Mouse (Mus musculus) heart, embryonic 16.5 days (tissue): ENCODE results near the gene Gm12830. TPM values are rescaled to one million over a fixed set of nuclear protein-coding genes. Genes with fewer than 3 reads are reported as not detected.

Source experiments
- ATAC-seq: fragments of 200-750 bp; cut with Nextera tagmentation; replicated peaks from 2 replicates; pipeline ENCODE4 v1.8.0; 2017; ENCODE audit warnings: moderate number of reproducible peaks; ENCODE audit not compliant: insufficient read depth, low FRiP score; ENCODE audit errors: extremely low read depth
- H3K27ac ChIP-seq: fragments of 300-500 bp; sonication (generic); 2 replicates; pipeline ENCODE4 v1.5.1; 2014; ENCODE audit warnings: mild to moderate bottlenecking, low read length, control low read depth, moderate library complexity
- H3K27me3 ChIP-seq: fragments of 300-500 bp; sonication (generic); 2 replicates; pipeline ENCODE4 v1.6.1; 2014; ENCODE audit warnings: low read length, mixed read lengths; ENCODE audit not compliant: control insufficient read depth, insufficient read depth
- H3K36me3 ChIP-seq: fragments of 300-500 bp; sonication (generic); 2 replicates; pipeline ENCODE4 v1.6.1; 2014; ENCODE audit not compliant: control insufficient read depth, insufficient read depth
- H3K4me1 ChIP-seq: fragments of 300-500 bp; sonication (generic); 2 replicates; pipeline ENCODE4 v1.6.1; 2014; ENCODE audit warnings: low read length, mixed read lengths; ENCODE audit not compliant: control insufficient read depth, insufficient read depth
- H3K4me2 ChIP-seq: fragments of 300-500 bp; sonication (generic); 2 replicates; pipeline ENCODE4 v1.6.1; 2014; ENCODE audit warnings: low read depth, mild to moderate bottlenecking, control low read depth, low read length
- H3K4me3 ChIP-seq: fragments of 300-500 bp; sonication (generic); 2 replicates; pipeline ENCODE4 v1.5.1; 2014; ENCODE audit warnings: mild to moderate bottlenecking, control low read depth, low read length
- H3K9ac ChIP-seq: fragments of 300-500 bp; sonication (generic); 2 replicates; pipeline ENCODE4 v1.6.1; 2014; ENCODE audit warnings: low read length, control low read depth
- H3K9me3 ChIP-seq: fragments of 300-500 bp; sonication (generic); replicated peaks from 2 replicates; pipeline ENCODE4 v1.6.1; 2016; ENCODE audit warnings: low read length; ENCODE audit not compliant: control insufficient read depth
- WGBS: fragments of 180-500 bp; shearing (Covaris S2); extraction: QIAGEN DNeasy Blood & Tissue Kit; methylation state at CpG from one replicate; pipeline ENCODE4 v1.1.7; 2014; 5-methylcytosine and 5-hydroxymethylcytosine counted together
- polyA plus RNA-seq: library from polyadenylated mRNA; unstranded; fragments of >200 nt; fragmentation: Nextera tagmentation; extraction: Ambion mirVana; gene quantifications from 2 replicates; pipeline ENCODE4 v1.2.1, GENCODE M21; 2015

Gene Gm12830
- polyA plus RNA-seq, 1 experiment from 2014 or later = not detected

DNA sequence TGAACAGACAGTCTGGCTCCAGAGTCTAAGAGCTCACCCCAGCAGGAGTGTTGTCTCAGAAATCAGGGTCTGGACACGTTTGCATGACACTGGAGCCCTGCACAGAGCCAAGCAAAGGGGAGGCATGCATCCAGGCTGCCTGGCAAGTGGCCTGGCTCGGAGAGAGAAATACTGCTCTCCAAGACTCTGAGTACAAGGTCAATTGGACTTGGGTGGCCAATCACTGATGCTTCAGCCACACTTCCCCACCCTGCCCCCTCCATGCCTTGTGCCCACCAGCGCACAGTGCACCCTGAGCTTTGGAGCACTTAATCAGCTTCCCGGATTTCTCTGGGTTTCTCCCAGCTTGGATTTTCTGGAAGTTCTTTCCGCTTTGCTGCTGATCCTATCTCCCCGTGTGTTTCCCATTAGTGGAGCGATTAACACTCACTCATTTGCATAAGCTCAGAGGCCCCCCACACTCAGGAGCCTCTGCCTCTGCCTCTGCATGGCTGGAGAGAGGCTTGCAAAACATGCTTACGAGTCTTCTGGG is 55.0 kb downstream of the Gm12830 start:
- H3K36me3 ChIP-seq = no peaks in the 10 kb centered on the region
- ATAC-seq = 0 out of 2 replicates have a peak, but pooled peaks have one; percentile 49
- no peaks in the 10 kb centered on the region for H3K9me3 ChIP-seq
- no peak overlapping the region for H3K9ac ChIP-seq
- no peak overlapping the region for H3K27ac ChIP-seq
- 22% methylated on average over 8 of the region's 8 CpGs for WGBS
- no peak overlapping the region for H3K4me3 ChIP-seq
- no peaks in the 10 kb centered on the region for H3K27me3 ChIP-seq
- H3K4me2 ChIP-seq = no peak overlapping the region
- H3K4me1 ChIP-seq = no peaks in the 10 kb centered on the region

- H3K4me1 ChIP-seq = no peaks in the 10 kb centered on the region
- H3K36me3 ChIP-seq = no peaks in the 10 kb centered on the region
- no peak overlapping the region for H3K4me2 ChIP-seq
- H3K9ac ChIP-seq = no peak overlapping the region
- WGBS = 87% methylated on average over 1 of the region's 1 CpGs
- H3K27me3 ChIP-seq = peaks cover 7% of the 10 kb centered on the region; the same call in 1 of the 2 replicates
- H3K4me3 ChIP-seq = no peak overlapping the region
- no peak overlapping the region for H3K27ac ChIP-seq
- ATAC-seq = no peak
- H3K9me3 ChIP-seq = no peaks in the 10 kb centered on the region
Observed at GRCm38 (mm10) chr4:114882232-114882631, 60.7 kb downstream of the Gm12830 start.

- no peaks in the 10 kb centered on the region for H3K9me3 ChIP-seq
- H3K27me3 ChIP-seq = peaks cover 71% of the 10 kb centered on the region
- H3K4me1 ChIP-seq = no peaks in the 10 kb centered on the region
- no peak overlapping the region for H3K4me2 ChIP-seq
- no peak overlapping the region for H3K27ac ChIP-seq
- H3K36me3 ChIP-seq = no peaks in the 10 kb centered on the region
- no peak overlapping the region for H3K4me3 ChIP-seq
- H3K9ac ChIP-seq = no peak overlapping the region
- ATAC-seq = no peak
- WGBS = 17% methylated on average over 4 of the region's 4 CpGs
Observed at GRCm38 (mm10) chr4:114897853-114898252, 76.3 kb downstream of the Gm12830 start.

DNA sequence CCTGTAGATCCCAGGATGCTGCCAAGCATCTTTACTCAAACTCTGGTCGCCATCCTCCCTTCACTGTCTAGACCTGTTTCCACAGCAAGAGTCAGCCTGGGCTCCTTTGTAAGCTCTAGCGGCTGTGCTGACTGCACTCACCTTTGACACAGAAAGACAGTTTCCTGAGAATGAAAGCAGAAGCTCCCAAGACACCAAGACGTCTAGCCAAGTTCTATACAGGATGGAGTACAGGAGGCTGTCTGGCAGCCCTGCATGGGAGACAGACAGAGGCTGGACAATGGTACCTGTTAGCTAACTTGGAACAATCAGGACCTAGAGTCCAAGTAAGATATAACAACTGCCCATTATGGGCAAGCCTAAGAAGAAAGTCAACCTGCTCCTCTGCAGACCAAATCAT is 78.4 kb downstream of the Gm12830 start:
- no peak overlapping the region for H3K4me2 ChIP-seq
- H3K27me3 ChIP-seq = peaks cover 87% of the 10 kb centered on the region
- 7% methylated on average over 3 of the region's 3 CpGs for WGBS
- H3K4me3 ChIP-seq = no peak overlapping the region
- H3K9me3 ChIP-seq = no peaks in the 10 kb centered on the region
- no peaks in the 10 kb centered on the region for H3K4me1 ChIP-seq
- no peaks in the 10 kb centered on the region for H3K36me3 ChIP-seq
- H3K27ac ChIP-seq = no peak overlapping the region
- H3K9ac ChIP-seq = no peak overlapping the region
- no peak for ATAC-seq

DNA sequence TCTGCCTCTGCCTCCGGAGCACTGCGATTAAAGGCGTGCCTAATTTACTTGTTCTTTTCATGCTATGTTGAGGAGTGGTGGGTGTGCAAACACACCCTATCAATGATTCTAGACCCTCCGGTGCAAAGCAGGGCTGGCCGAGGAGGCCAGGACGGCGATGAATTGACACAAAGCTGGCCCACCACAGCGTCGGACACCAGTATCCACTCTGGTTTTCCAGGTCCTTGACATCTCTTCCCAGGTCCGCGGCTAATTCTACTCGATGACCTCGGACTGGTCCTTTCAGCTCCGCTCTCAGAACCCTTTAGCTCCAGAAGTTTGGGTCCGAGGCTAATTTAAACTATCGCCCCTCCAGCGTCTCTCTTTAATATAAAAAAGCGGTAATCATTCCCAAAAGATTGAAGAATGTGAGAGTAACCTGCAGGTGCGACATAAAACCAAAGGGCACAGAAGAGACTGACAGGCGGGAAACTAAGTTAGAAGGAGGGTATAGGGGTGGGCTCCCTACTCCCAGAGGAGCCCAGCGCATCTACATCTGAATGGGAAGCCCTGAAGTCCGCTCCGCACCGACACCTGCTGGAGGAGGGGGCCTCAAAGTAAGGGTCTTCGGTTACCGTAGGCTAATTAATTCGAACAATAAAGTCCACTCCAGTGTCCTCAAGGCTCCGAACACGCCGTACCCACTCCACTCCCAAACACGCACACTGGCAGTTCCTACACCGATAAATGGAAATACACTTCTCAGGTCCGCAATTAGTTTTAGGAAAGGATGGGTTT is 79.5 kb downstream of the Gm12830 start:
- H3K4me2 ChIP-seq = no peak overlapping the region
- H3K4me3 ChIP-seq = no peak overlapping the region
- no peak overlapping the region for H3K9ac ChIP-seq
- no peak overlapping the region for H3K27ac ChIP-seq
- peaks cover 95% of the 10 kb centered on the region for H3K27me3 ChIP-seq
- no peaks in the 10 kb centered on the region for H3K4me1 ChIP-seq
- no peak for ATAC-seq
- H3K36me3 ChIP-seq = no peaks in the 10 kb centered on the region
- H3K9me3 ChIP-seq = no peaks in the 10 kb centered on the region
- 5% methylated on average over 33 of the region's 33 CpGs for WGBS

- peaks cover 96% of the 10 kb centered on the region for H3K27me3 ChIP-seq
- no peaks in the 10 kb centered on the region for H3K36me3 ChIP-seq
- no peak overlapping the region for H3K9ac ChIP-seq
- no peak overlapping the region for H3K27ac ChIP-seq
- no peaks in the 10 kb centered on the region for H3K4me1 ChIP-seq
- WGBS = 1% methylated on average over 42 of the region's 42 CpGs
- no peak overlapping the region for H3K4me2 ChIP-seq
- ATAC-seq = no peak
- H3K9me3 ChIP-seq = no peaks in the 10 kb centered on the region
- no peak overlapping the region for H3K4me3 ChIP-seq
Observed at GRCm38 (mm10) chr4:114901643-114902351, 80.3 kb downstream of the Gm12830 start.

- 0 out of 2 replicates have a peak, but pooled peaks cover 3% of the 10 kb centered on the region for H3K4me1 ChIP-seq
- no peak overlapping the region for H3K4me2 ChIP-seq
- H3K27me3 ChIP-seq = peaks cover 96% of the 10 kb centered on the region
- H3K27ac ChIP-seq = no peak overlapping the region
- H3K4me3 ChIP-seq = no peak overlapping the region
- H3K9ac ChIP-seq = no peak overlapping the region
- ATAC-seq = no peak
- H3K9me3 ChIP-seq = no peaks in the 10 kb centered on the region
- WGBS = 2% methylated on average over 39 of the region's 39 CpGs
- H3K36me3 ChIP-seq = no peaks in the 10 kb centered on the region
Observed at GRCm38 (mm10) chr4:114902641-114903421, 81.3 kb downstream of the Gm12830 start.

DNA sequence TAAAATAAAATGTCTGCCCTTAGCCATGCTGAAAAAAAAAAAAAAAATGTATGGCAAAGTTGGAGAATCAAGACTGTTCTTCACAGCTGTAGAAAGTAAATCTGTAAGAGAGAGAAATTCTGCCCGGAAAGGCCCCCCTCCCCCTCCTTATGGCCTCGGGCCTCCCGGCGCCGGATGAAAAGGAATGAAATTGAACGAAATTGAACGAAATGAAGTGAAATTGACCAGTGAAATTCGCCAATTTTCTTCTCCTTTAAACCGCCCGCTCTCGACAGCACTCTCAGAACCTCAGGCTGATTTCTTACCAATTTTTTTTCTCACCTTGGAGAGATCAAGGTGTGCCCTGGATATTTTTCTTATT is 81.9 kb downstream of the Gm12830 start:
- Histone ChIP-seq H3K27ac (no peak overlapping the region), H3K9ac (no peak overlapping the region), H3K9me3 (no peaks in the 10 kb centered on the region), H3K36me3 (no peaks in the 10 kb centered on the region), H3K27me3 (peaks cover 96% of the 10 kb centered on the region), H3K4me1 (0 out of 2 replicates have a peak, but pooled peaks cover 3% of the 10 kb centered on the region), H3K4me3 (no peak overlapping the region), H3K4me2 (no peak overlapping the region)
- no peak for ATAC-seq
- WGBS = 10% methylated on average over 11 of the region's 11 CpGs
